Mouse (Mus musculus): ENCODE measurements around the gene Fam92b.

DNA sequence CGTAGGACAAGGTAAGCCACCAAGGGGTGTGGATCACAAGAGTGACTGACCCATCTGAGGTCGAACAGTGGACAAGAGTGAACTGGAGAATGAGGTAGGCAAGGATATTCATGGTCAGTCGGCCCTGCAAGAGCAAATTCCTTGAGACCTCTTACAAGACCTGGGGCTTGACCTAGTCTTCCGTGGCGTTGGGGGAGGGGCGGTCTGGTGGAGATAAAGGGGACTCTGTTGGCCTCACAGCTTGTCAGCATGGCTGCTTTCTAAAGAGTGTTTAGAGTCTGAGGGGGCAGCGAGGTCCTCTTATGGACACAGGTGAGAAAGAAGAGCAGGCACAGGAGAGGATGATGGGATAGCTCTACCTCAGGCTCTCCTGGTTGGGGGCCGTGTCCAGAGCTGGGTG, 8.1 kb downstream of the Fam92b start:
- no peak for TF ChIP-seq CTCF (IDR thresholded peaks at IDR 0.05; ENCODE audit: extremely low read depth, insufficient read depth, insufficient read length, insufficient replicate concordance)
- TF ChIP-seq POLR2A (IDR thresholded peaks at IDR 0.05; ENCODE audit: low read depth, low read length) = no peak

Measured in spleen, adult 2 months (tissue).